Mouse (Mus musculus) heart, adult 11 months (tissue): ENCODE measurements around the gene Gm20388.

Source experiments
- DNase-seq: peaks from one replicate; pipeline ENCODE4 v3.0.0; 2022

The Gm20388 gene

GRCm38 (mm10) chr8:121213236-121213635, 1302.6 kb downstream of the Gm20388 start:
- DNase-seq: no peak

GRCm38 (mm10) chr8:121213651-121214050, 1303.0 kb downstream of the Gm20388 start:
- no peak for DNase-seq

- no peak for DNase-seq
Measured at GRCm38 (mm10) chr8:121214975-121215374, 1304.3 kb downstream of the Gm20388 start.

GRCm38 (mm10) chr8:121216441-121216949, 1305.9 kb downstream of the Gm20388 start:
- no peak for DNase-seq

GRCm38 (mm10) chr8:121218486-121218885, 1307.8 kb downstream of the Gm20388 start:
- no peak for DNase-seq

- DNase-seq: no peak
Measured at GRCm38 (mm10) chr8:121220103-121220899, 1309.7 kb downstream of the Gm20388 start.

- DNase-seq: no peak
Measured at GRCm38 (mm10) chr8:121224709-121225108, 1314.1 kb downstream of the Gm20388 start.

- no peak for DNase-seq
Measured at GRCm38 (mm10) chr8:121227756-121228155, 1317.1 kb downstream of the Gm20388 start.

GRCm38 (mm10) chr8:121228892-121229291, 1318.3 kb downstream of the Gm20388 start:
- no peak for DNase-seq

GRCm38 (mm10) chr8:121229550-121229949, 1318.9 kb downstream of the Gm20388 start:
- peak; percentile 92 for DNase-seq

- no peak for DNase-seq
Measured at GRCm38 (mm10) chr8:121233196-121233595, 1322.6 kb downstream of the Gm20388 start.

- DNase-seq: no peak
Measured at GRCm38 (mm10) chr8:121234915-121235314, 1324.3 kb downstream of the Gm20388 start.

GRCm38 (mm10) chr8:121239640-121240039, 1329.0 kb downstream of the Gm20388 start:
- DNase-seq: no peak

- DNase-seq: peak; percentile 94
Measured at GRCm38 (mm10) chr8:121241761-121242552, 1331.3 kb downstream of the Gm20388 start.

- no peak for DNase-seq
Measured at GRCm38 (mm10) chr8:121242671-121243070, 1332.0 kb downstream of the Gm20388 start.

- peak; percentile 98 for DNase-seq
Measured at GRCm38 (mm10) chr8:121248823-121249222, 1338.2 kb downstream of the Gm20388 start.

GRCm38 (mm10) chr8:121249433-121249832, 1338.8 kb downstream of the Gm20388 start:
- no peak for DNase-seq

GRCm38 (mm10) chr8:121251089-121251488, 1340.4 kb downstream of the Gm20388 start:
- no peak for DNase-seq

- DNase-seq: no peak
Measured at GRCm38 (mm10) chr8:121255727-121256265, 1345.2 kb downstream of the Gm20388 start.

- no peak for DNase-seq
Measured at GRCm38 (mm10) chr8:121258126-121258792, 1347.6 kb downstream of the Gm20388 start.

GRCm38 (mm10) chr8:121262728-121263389, 1352.2 kb downstream of the Gm20388 start:
- DNase-seq: peak; percentile 99

GRCm38 (mm10) chr8:121263390-121263775, 1352.7 kb downstream of the Gm20388 start:
- DNase-seq: peak; percentile 94
